Mouse (Mus musculus) midbrain, embryonic 14.5 days (tissue): ENCODE data around the gene Thyn1. TPM values are rescaled to one million over a fixed set of nuclear protein-coding genes. Genes with fewer than 3 reads are reported as not detected.

Experiments used
- ATAC-seq: fragments of 200-750 bp; cut with Nextera tagmentation; 2 replicates; pipeline ENCODE4 v1.8.0; 2017; ENCODE audit warnings: moderate number of reproducible peaks, moderate library complexity; ENCODE audit not compliant: low FRiP score, low TSS enrichment
- DNase-seq: peaks from one replicate; pipeline ENCODE4 v3.0.0-alpha.2; 2015
- H3K27ac ChIP-seq: fragments of 300-500 bp; sonication (generic); replicated peaks from 2 replicates; pipeline ENCODE4 v1.5.1; 2014; ENCODE audit warnings: mild to moderate bottlenecking, low read depth, low read length, moderate library complexity
- H3K27me3 ChIP-seq: fragments of 300-500 bp; sonication (generic); 2 replicates; pipeline ENCODE4 v1.6.1; 2014; ENCODE audit warnings: low read length, control low read depth, mixed read lengths; ENCODE audit not compliant: control insufficient read depth, insufficient read depth
- H3K36me3 ChIP-seq: fragments of 300-500 bp; sonication (generic); 2 replicates; pipeline ENCODE4 v1.6.1; 2014; ENCODE audit warnings: low read length, control low read depth; ENCODE audit not compliant: control insufficient read depth, insufficient read depth
- H3K4me1 ChIP-seq: fragments of 300-500 bp; sonication (generic); 2 replicates; pipeline ENCODE4 v1.6.1; 2014; ENCODE audit warnings: mild to moderate bottlenecking, antibody characterized with exemption, low read length, control low read depth; ENCODE audit not compliant: control insufficient read depth, insufficient read depth
- H3K4me2 ChIP-seq: fragments of 300-500 bp; sonication (generic); 2 replicates; pipeline ENCODE4 v1.6.1; 2014; ENCODE audit warnings: mild to moderate bottlenecking, low read length, moderate library complexity
- H3K4me3 ChIP-seq: fragments of 300-500 bp; sonication (generic); replicated peaks from 2 replicates; pipeline ENCODE4 v1.5.1; 2014; ENCODE audit warnings: low read depth, low read length
- H3K9ac ChIP-seq: fragments of 300-500 bp; sonication (generic); replicated peaks from 2 replicates; pipeline ENCODE4 v1.6.1; 2014; ENCODE audit warnings: mild to moderate bottlenecking, low read length, moderate library complexity
- H3K9me3 ChIP-seq: fragments of 300-500 bp; sonication (generic); 2 replicates; pipeline ENCODE4 v1.6.1; 2016; ENCODE audit warnings: low read length, control low read depth, mixed read lengths; ENCODE audit not compliant: control insufficient read depth
- WGBS: fragments of 180-500 bp; shearing (Covaris S2); extraction: QIAGEN DNeasy Blood & Tissue Kit; methylation state at CpG from one replicate; pipeline ENCODE4 v1.1.7; 2014; 5-methylcytosine and 5-hydroxymethylcytosine counted together
- polyA plus RNA-seq: library from polyadenylated mRNA; unstranded; fragments of >200 nt; fragmentation: Nextera tagmentation; extraction: Ambion mirVana; gene quantifications from 2 replicates; pipeline ENCODE4 v1.2.1, GENCODE M21; 2014

Gene Thyn1
- 127 and 131 TPM in 2 replicates for polyA plus RNA-seq

- Histone ChIP-seq H3K4me1 (peaks cover 19% of the 10 kb centered on the region), H3K4me3 (peak within 1 kb of the TSS; percentile 71), H3K9ac (peak within 1 kb of the TSS; percentile 73), H3K27me3 (no peaks in the 10 kb centered on the region), H3K4me2 (peak within 1 kb of the TSS; percentile 87), H3K36me3 (peaks cover 15% of the 10 kb centered on the region), H3K27ac (peak within 1 kb of the TSS; percentile 60), H3K9me3 (no peaks in the 10 kb centered on the region)
- peak; percentile 99 for DNase-seq
- WGBS, result 1% methylated on average over 35 of the region's 35 CpGs
- peak; percentile 99 for ATAC-seq
These were observed at the start of gene Thyn1, which contains the start of gene Acad8 for GRCm38 (mm10) chr9:26999461-27000395. TSS of gene Thyn1 (plus strand) at chr9:26999710. TSS of gene Acad8 (minus strand) at chr9:26999566.

GRCm38 (mm10) chr9:26977754-26978153, 21.8 kb upstream of the Thyn1 start:
- Histone ChIP-seq H3K27ac (no peak overlapping the region), H3K4me2 (no peak overlapping the region), H3K9me3 (no peaks in the 10 kb centered on the region), H3K27me3 (no peaks in the 10 kb centered on the region), H3K4me1 (no peaks in the 10 kb centered on the region), H3K4me3 (no peak overlapping the region), H3K9ac (no peak overlapping the region), H3K36me3 (peaks cover 62% of the 10 kb centered on the region)
- WGBS, result 93% methylated on average over 9 of the region's 9 CpGs
- no peak for DNase-seq
- ATAC-seq, result no peak

GRCm38 (mm10) chr9:26978776-26979175, 20.7 kb upstream of the Thyn1 start:
- Histone ChIP-seq H3K36me3 (peaks cover 59% of the 10 kb centered on the region), H3K27me3 (no peaks in the 10 kb centered on the region)
- no peak for ATAC-seq

GRCm38 (mm10) chr9:26985090-26985613, 14.4 kb upstream of the Thyn1 start:
- Histone ChIP-seq H3K4me2 (no peak overlapping the region), H3K4me1 (no peaks in the 10 kb centered on the region), H3K36me3 (peaks cover 48% of the 10 kb centered on the region), H3K4me3 (no peak overlapping the region), H3K27me3 (no peaks in the 10 kb centered on the region), H3K9me3 (no peaks in the 10 kb centered on the region), H3K27ac (no peak overlapping the region), H3K9ac (no peak overlapping the region)
- ATAC-seq (no peak), DNase-seq (no peak)
- 97% methylated on average over 2 of the region's 2 CpGs for WGBS

More at GRCm38 (mm10) chr9:26978776-26979175, 20.7 kb upstream of the Thyn1 start:
- Histone ChIP-seq H3K27ac (no peak overlapping the region), H3K4me1 (no peaks in the 10 kb centered on the region), H3K4me2 (no peak overlapping the region), H3K4me3 (no peak overlapping the region), H3K9me3 (no peaks in the 10 kb centered on the region), H3K9ac (no peak overlapping the region)
- no peak for DNase-seq
- 91% methylated on average over 3 of the region's 3 CpGs for WGBS

- H3K27me3 ChIP-seq, result no peaks in the 10 kb centered on the region
- peaks cover 51% of the 10 kb centered on the region for H3K36me3 ChIP-seq
- no peaks in the 10 kb centered on the region for H3K4me1 ChIP-seq
- WGBS, result 98% methylated on average over 6 of the region's 6 CpGs
- no peak overlapping the region for H3K4me3 ChIP-seq
- H3K9ac ChIP-seq, result no peak overlapping the region
- ATAC-seq, result no peak
- H3K4me2 ChIP-seq, result no peak overlapping the region
- DNase-seq, result no peak
- H3K9me3 ChIP-seq, result no peaks in the 10 kb centered on the region
- H3K27ac ChIP-seq, result no peak overlapping the region
These were observed 13.7 kb upstream of the Thyn1 start for GRCm38 (mm10) chr9:26985668-26986277.

- DNase-seq (no peak), ATAC-seq (no peak)
- H3K4me2 ChIP-seq, result no peak overlapping the region
- no peaks in the 10 kb centered on the region for H3K4me1 ChIP-seq
- WGBS, result 95% methylated on average over 4 of the region's 4 CpGs
- H3K9me3 ChIP-seq, result no peaks in the 10 kb centered on the region
- peaks cover 46% of the 10 kb centered on the region for H3K36me3 ChIP-seq
- H3K9ac ChIP-seq, result no peak overlapping the region
- no peak overlapping the region for H3K27ac ChIP-seq
- H3K27me3 ChIP-seq, result no peaks in the 10 kb centered on the region
- H3K4me3 ChIP-seq, result no peak overlapping the region
These were observed 9.3 kb upstream of the Thyn1 start for GRCm38 (mm10) chr9:26990181-26990580.

GRCm38 (mm10) chr9:26993118-26993517, 6.4 kb upstream of the Thyn1 start:
- WGBS, result 97% methylated on average over 10 of the region's 10 CpGs
- ATAC-seq, result no peak
- no peak overlapping the region for H3K4me3 ChIP-seq
- no peak overlapping the region for H3K27ac ChIP-seq
- H3K4me2 ChIP-seq, result no peak overlapping the region
- H3K36me3 ChIP-seq, result peaks cover 36% of the 10 kb centered on the region
- no peaks in the 10 kb centered on the region for H3K9me3 ChIP-seq
- H3K4me1 ChIP-seq, result no peaks in the 10 kb centered on the region
- H3K9ac ChIP-seq, result no peak overlapping the region
- DNase-seq, result no peak
- no peaks in the 10 kb centered on the region for H3K27me3 ChIP-seq

- Histone ChIP-seq H3K4me1 (peaks cover 4% of the 10 kb centered on the region; the same call in 1 of the 2 replicates), H3K9me3 (no peaks in the 10 kb centered on the region)
- 77% methylated on average over 3 of the region's 3 CpGs for WGBS
These were observed 5.6 kb upstream of the Thyn1 start for GRCm38 (mm10) chr9:26993900-26994299.

More at GRCm38 (mm10) chr9:26993900-26994299, 5.6 kb upstream of the Thyn1 start:
- H3K4me3 ChIP-seq, result no peak overlapping the region
- DNase-seq, result no peak
- ATAC-seq, result no peak
- H3K9ac ChIP-seq, result no peak overlapping the region
- H3K36me3 ChIP-seq, result peaks cover 30% of the 10 kb centered on the region
- H3K27ac ChIP-seq, result no peak overlapping the region
- no peak overlapping the region for H3K4me2 ChIP-seq
- no peaks in the 10 kb centered on the region for H3K27me3 ChIP-seq
